Mouse (Mus musculus) intestine, embryonic 14.5 days (tissue): ENCODE measurements around the gene Rab4a. TPM values are rescaled to one million over a fixed set of nuclear protein-coding genes. Genes with fewer than 3 reads are reported as not detected.

Experiments used
- ATAC-seq: fragments of 200-750 bp; cut with Nextera tagmentation; replicated peaks from 2 replicates; pipeline ENCODE4 v1.8.0; 2017; ENCODE audit warnings: low read depth, moderate number of reproducible peaks, moderate TSS enrichment, moderate library complexity; ENCODE audit not compliant: low FRiP score, low TSS enrichment
- DNase-seq: peaks from one replicate; pipeline ENCODE4 v3.0.0-alpha.2; 2018; ENCODE audit warnings: low spot score
- H3K27ac ChIP-seq: fragments of 300-500 bp; sonication (generic); 2 replicates; pipeline ENCODE4 v1.5.1; 2014; ENCODE audit warnings: low read depth, mild to moderate bottlenecking, control low read depth
- H3K27me3 ChIP-seq: fragments of 300-500 bp; sonication (generic); replicated peaks from 2 replicates; pipeline ENCODE4 v1.6.1; 2014; ENCODE audit warnings: low read length, control low read depth; ENCODE audit not compliant: control insufficient read depth, insufficient read depth
- H3K36me3 ChIP-seq: fragments of 300-500 bp; sonication (generic); 2 replicates; pipeline ENCODE4 v1.6.1; 2014; ENCODE audit warnings: low read length, control low read depth; ENCODE audit not compliant: control insufficient read depth, insufficient read depth
- H3K4me1 ChIP-seq: fragments of 300-500 bp; sonication (generic); replicated peaks from 2 replicates; pipeline ENCODE4 v1.6.1; 2014; ENCODE audit warnings: low read length, control low read depth, mixed read lengths; ENCODE audit not compliant: control insufficient read depth, insufficient read depth
- H3K4me2 ChIP-seq: fragments of 300-500 bp; sonication (generic); 2 replicates; pipeline ENCODE4 v1.6.1; 2014; ENCODE audit warnings: low read length
- H3K4me3 ChIP-seq: fragments of 300-500 bp; sonication (generic); 2 replicates; pipeline ENCODE4 v1.5.1; 2014; ENCODE audit warnings: low read depth, low read length, control low read depth, mixed read lengths
- H3K9ac ChIP-seq: fragments of 300-500 bp; sonication (generic); 2 replicates; pipeline ENCODE4 v1.6.1; 2014; ENCODE audit warnings: mild to moderate bottlenecking, low read length
- H3K9me3 ChIP-seq: fragments of 300-500 bp; sonication (generic); 2 replicates; pipeline ENCODE4 v1.6.1; 2016; ENCODE audit warnings: low read length, control low read depth; ENCODE audit not compliant: control insufficient read depth
- WGBS: fragments of 180-500 bp; shearing (Covaris S2); extraction: QIAGEN DNeasy Blood & Tissue Kit; methylation state at CpG from one replicate; pipeline ENCODE4 v1.1.7; 2014; 5-methylcytosine and 5-hydroxymethylcytosine counted together
- polyA plus RNA-seq: library from polyadenylated mRNA; unstranded; fragments of >200 nt; fragmentation: Nextera tagmentation; extraction: Ambion mirVana; gene quantifications from 2 replicates; pipeline ENCODE4 v1.2.1, GENCODE M21; 2014

Rab4a gene
- polyA plus RNA-seq, 1 experiment from 2014 or later, result 52.0 TPM

- Histone ChIP-seq H3K4me2 (no peak overlapping the region), H3K4me1 (peaks cover 10% of the 10 kb centered on the region), H3K27ac (no peak overlapping the region), H3K4me3 (no peak overlapping the region), H3K27me3 (no peaks in the 10 kb centered on the region), H3K9ac (no peak overlapping the region), H3K9me3 (0 out of 2 replicates have a peak, but pooled peaks cover 3% of the 10 kb centered on the region), H3K36me3 (no peaks in the 10 kb centered on the region)
- 86% methylated on average over 1 of the region's 1 CpGs for WGBS
- no peak for DNase-seq
- ATAC-seq, result no peak
Measured at GRCm38 (mm10) chr8:123854252-123854651, 48.5 kb downstream of the Rab4a start.

DNA sequence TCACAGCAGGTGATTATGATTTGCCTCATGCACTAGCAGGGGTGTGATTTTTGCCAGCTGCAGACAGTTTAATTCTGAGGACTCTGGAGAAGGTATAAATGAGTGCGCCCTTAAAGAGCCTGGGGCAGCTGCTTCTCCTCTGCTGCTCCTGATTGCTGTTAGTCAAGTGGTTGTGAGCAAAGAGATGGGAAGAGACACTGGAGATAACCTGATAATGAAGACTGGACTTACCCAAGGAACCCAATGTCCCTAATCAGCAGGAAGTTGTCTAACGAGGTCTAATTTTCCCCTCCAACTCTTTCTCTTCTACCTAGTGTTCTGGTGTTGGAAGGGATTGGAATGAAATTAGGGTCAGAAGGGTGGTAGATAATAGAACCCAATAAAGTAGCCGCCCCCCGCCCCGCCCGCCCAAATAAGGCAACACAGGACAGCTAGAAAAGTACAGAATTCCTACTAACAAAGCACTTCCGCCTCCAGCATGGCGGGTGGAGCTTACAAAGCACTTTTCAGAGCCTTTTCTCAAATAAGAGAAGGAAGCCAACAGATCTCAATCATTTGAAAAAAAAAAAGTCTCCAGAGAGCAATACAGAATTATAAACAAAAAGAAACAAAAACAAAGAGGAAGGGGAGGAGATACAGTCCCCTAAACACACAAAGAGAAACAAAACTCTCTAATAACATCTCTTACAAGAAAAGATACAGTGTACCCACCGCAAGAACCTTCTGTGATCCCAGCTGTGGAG lies 49.1 kb downstream of the Rab4a start:
- ATAC-seq, result no peak
- no peak overlapping the region for H3K4me2 ChIP-seq
- H3K4me1 ChIP-seq, result peaks cover 10% of the 10 kb centered on the region
- H3K27me3 ChIP-seq, result no peaks in the 10 kb centered on the region
- no peak overlapping the region for H3K27ac ChIP-seq
- 86% methylated on average over 9 of the region's 9 CpGs for WGBS
- H3K9ac ChIP-seq, result no peak overlapping the region
- no peaks in the 10 kb centered on the region for H3K36me3 ChIP-seq
- no peak for DNase-seq
- 0 out of 2 replicates have a peak, but pooled peaks cover 3% of the 10 kb centered on the region for H3K9me3 ChIP-seq
- no peak overlapping the region for H3K4me3 ChIP-seq

- 80% methylated on average over 3 of the region's 3 CpGs for WGBS
- peaks cover 6% of the 10 kb centered on the region; the same call in 1 of the 2 replicates for H3K27me3 ChIP-seq
- 0 out of 2 replicates have a peak, but pooled peaks cover 3% of the 10 kb centered on the region for H3K9me3 ChIP-seq
- ATAC-seq (no peak), DNase-seq (no peak)
- H3K9ac ChIP-seq, result no peak overlapping the region
- no peak overlapping the region for H3K4me2 ChIP-seq
- peaks cover 10% of the 10 kb centered on the region for H3K4me1 ChIP-seq
- H3K27ac ChIP-seq, result no peak overlapping the region
- no peaks in the 10 kb centered on the region for H3K36me3 ChIP-seq
- no peak overlapping the region for H3K4me3 ChIP-seq
Measured at GRCm38 (mm10) chr8:123857361-123857760, 51.6 kb downstream of the Rab4a start.

DNA sequence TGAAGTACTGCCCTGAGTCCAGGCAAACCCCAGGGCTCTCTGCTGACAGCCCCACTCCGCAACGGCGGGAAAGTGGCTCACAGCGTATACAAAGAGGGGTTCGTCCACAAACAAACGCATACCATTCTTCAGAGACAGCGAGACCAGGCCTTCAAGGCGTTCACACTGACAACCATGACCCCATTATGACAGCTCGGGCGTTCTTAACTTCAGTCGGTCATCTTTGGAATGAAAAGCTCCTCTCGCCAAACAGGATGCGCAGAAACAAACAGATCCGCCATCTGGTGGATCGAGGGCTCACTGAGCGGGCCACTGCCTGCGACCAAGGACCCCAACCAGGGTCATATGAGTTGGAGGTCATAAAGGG lies 52.8 kb downstream of the Rab4a start:
- Histone ChIP-seq H3K9ac (peak overlapping the region; percentile 58), H3K27me3 (peaks cover 6% of the 10 kb centered on the region; the same call in 1 of the 2 replicates), H3K4me2 (peak overlapping the region; percentile 91), H3K27ac (no peak overlapping the region), H3K36me3 (no peaks in the 10 kb centered on the region), H3K4me3 (peak overlapping the region; percentile 80), H3K4me1 (peaks cover 10% of the 10 kb centered on the region), H3K9me3 (0 out of 2 replicates have a peak, but pooled peaks cover 3% of the 10 kb centered on the region)
- ATAC-seq (0 out of 2 replicates have a peak, but pooled peaks have one; percentile 9), DNase-seq (no peak)
- under 1% methylated on average over 17 of the region's 17 CpGs for WGBS

DNA sequence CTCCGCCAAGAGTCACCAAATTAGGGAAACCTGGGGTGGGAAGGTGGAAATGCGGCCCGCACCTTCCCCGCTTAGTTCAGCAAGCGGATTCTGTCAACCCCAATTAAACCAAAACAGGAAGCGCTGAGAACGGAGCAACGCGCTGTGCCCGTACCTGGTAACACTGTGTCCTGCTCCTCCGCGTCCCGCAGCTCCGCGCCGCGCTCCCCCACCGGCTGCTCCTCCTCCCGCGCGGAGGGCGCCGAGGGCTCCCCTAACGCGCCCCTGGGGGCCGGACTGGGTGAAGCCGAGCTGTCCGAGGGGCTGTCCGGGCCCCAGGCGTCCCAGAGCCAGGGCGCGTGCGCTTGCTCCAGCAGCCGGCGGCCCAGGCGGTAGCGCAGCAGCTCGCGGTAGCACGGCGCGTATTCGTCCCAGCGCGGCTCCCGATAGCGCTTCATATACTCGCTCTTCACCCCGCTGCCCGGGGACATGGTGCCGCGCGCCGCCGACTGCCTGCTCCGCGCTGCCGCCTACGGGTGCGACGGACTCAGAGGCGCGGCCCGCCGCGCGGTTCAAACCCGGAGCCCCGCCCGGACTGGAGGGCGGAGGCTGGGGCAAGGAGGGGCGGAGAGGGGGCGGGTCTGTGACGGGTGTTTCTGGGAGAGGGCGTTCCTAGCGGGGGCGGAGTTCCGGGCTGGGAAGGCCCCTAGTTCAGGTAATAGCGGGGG lies 53.3 kb downstream of the Rab4a start:
- Histone ChIP-seq H3K27me3 (peaks cover 6% of the 10 kb centered on the region; the same call in 1 of the 2 replicates), H3K4me2 (peak overlapping the region; percentile 91), H3K36me3 (no peaks in the 10 kb centered on the region), H3K9me3 (0 out of 2 replicates have a peak, but pooled peaks cover 3% of the 10 kb centered on the region), H3K9ac (peak overlapping the region; percentile 58), H3K27ac (no peak overlapping the region), H3K4me3 (peak overlapping the region; percentile 80), H3K4me1 (peaks cover 10% of the 10 kb centered on the region)
- under 1% methylated on average over 66 of the region's 79 CpGs for WGBS
- DNase-seq (peak; percentile 98), ATAC-seq (peak; percentile 96)

- Histone ChIP-seq H3K4me3 (peak within 1 kb of the TSS; percentile 80), H3K27me3 (peaks cover 6% of the 10 kb centered on the region; the same call in 1 of the 2 replicates), H3K9ac (peak within 1 kb of the TSS; percentile 58), H3K27ac (no peak within 1 kb of the TSS), H3K9me3 (0 out of 2 replicates have a peak, but pooled peaks cover under 1% of the 10 kb centered on the region), H3K36me3 (no peaks in the 10 kb centered on the region), H3K4me1 (peaks cover 10% of the 10 kb centered on the region), H3K4me2 (peak within 1 kb of the TSS; percentile 91)
- ATAC-seq, result peak; percentile 63
- DNase-seq, result no peak
- 1% methylated on average over 48 of the region's 48 CpGs for WGBS
Measured at GRCm38 (mm10) chr8:123859648-123860259, 54.0 kb downstream of the Rab4a start, which contains the start of gene Ccsap. Gene Ccsap (minus strand): TSS chr8:123860209.

GRCm38 (mm10) chr8:123860386-123860785 lies 54.6 kb downstream of the Rab4a start:
- H3K9ac ChIP-seq, result no peak overlapping the region
- H3K36me3 ChIP-seq, result no peaks in the 10 kb centered on the region
- 80% methylated on average over 4 of the region's 4 CpGs for WGBS
- ATAC-seq (no peak), DNase-seq (no peak)
- H3K4me3 ChIP-seq, result peak overlapping the region; percentile 80
- H3K4me1 ChIP-seq, result peaks cover 10% of the 10 kb centered on the region
- no peaks in the 10 kb centered on the region for H3K9me3 ChIP-seq
- peaks cover 8% of the 10 kb centered on the region; the same call in 1 of the 2 replicates for H3K27me3 ChIP-seq
- no peak overlapping the region for H3K27ac ChIP-seq
- H3K4me2 ChIP-seq, result peak overlapping the region; percentile 91

DNA sequence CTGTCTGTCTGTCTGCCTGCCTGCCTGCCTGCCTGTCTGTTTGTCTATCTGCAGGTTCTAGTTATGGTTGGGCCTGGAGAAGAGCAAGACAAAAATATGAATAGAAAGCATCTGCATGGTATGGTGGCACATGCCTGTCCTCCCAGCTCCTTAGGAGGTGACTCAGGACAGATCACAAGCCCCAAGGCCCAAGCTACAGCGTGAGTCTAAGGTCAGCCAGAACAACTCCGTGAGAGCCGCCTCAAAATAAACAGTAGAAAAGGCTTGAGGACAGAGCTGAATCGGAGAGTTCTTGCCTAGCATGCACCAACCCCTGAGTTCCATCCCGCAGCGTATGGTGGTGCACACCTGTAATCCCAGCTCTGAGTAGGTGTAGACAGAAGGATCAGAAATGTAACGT lies 60.0 kb downstream of the Rab4a start:
- Histone ChIP-seq H3K4me1 (no peaks in the 10 kb centered on the region), H3K27me3 (peaks cover 4% of the 10 kb centered on the region; the same call in 1 of the 2 replicates), H3K9me3 (no peaks in the 10 kb centered on the region), H3K9ac (no peak overlapping the region), H3K4me2 (no peak overlapping the region), H3K4me3 (no peak overlapping the region), H3K36me3 (no peaks in the 10 kb centered on the region), H3K27ac (no peak overlapping the region)
- DNase-seq (no peak), ATAC-seq (no peak)
- 64% methylated on average over 7 of the region's 7 CpGs for WGBS
